Mouse (Mus musculus) frontal cortex, adult (tissue): ENCODE data around the gene Tpbgl.

Source experiments
- ATAC-seq: cut with Nextera tagmentation; 2 replicates; pipeline ENCODE4 v1.9.2; 2017; ENCODE audit warnings: mild to moderate bottlenecking, moderate library complexity, mixed read lengths; ENCODE audit not compliant: low TSS enrichment

Gene Tpbgl

DNA sequence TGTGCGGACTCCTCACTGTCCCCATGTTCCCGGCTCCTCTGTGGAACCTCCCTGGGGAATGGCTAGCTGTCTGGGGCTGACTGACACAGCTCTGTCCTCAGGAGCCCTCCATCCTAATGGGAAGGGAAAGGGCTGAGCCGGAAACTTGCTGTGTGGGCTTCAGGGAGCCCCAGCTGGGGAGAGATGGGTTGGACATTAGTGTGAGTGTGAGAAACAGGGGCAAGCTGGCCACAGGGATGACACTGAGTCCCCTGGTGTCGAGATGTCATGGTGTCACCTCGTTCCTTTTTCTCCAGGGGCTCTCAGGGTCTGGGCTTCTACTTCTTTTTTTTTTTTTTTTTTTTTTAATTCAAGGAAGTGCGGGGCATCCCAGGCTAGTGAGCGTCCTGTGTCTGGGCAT, 44.6 kb downstream of the Tpbgl start:
- ATAC-seq = no peak

DNA sequence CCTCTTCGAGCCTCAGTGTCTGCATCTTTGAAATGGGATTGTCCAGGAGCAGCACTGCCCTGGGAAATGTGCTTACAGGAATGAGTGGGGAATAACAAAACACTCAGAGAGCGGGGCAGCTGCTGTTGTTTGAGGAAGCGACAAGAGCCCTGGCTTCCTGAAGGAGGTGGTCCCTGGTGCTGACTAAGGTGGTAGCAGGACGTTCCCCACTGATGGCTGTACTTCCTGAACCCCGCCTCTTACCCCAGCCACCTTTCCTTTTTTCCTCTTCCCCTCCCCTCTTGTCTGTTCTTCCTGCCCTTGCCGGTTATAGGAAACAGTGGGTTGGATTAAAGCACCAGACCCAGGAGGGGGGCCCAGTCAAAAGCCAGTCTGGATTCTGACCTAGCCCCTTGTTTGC, 46.7 kb downstream of the Tpbgl start:
- no peak for ATAC-seq

DNA sequence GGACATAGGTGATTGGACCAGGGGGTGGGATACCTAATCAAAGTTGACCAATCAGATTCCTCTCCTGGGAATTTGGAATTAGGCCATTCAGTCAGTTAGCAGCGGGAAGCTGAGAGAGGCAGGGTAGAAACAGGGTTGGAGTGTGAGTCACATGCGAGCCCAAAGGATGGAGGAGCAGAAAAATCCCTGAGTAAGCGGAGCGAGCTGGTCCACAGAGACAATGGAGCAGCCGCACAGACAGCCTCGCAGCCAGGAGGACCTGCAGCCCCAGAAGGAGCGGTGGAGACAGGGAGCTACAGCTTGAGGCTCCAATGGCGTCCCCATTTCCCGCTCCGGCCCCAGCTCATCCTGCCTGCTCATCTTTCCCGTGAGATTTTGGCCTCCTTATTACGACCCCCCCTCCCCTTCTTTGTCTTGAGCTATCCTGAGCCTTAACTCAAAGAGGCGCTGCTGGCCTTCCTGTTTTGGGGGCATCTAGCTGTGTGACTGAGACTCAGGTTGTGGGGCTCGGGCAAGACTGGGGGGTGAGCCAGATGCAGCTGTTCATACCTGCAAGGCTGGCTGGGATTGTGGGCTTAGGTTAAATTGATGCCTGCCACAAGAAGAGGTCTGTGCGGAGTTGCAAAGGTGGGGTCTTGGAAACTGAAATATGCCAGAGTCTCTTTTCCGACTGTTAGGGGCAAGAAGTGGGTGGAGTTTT, 47.3 kb downstream of the Tpbgl start:
- peak; percentile 88 for ATAC-seq

DNA sequence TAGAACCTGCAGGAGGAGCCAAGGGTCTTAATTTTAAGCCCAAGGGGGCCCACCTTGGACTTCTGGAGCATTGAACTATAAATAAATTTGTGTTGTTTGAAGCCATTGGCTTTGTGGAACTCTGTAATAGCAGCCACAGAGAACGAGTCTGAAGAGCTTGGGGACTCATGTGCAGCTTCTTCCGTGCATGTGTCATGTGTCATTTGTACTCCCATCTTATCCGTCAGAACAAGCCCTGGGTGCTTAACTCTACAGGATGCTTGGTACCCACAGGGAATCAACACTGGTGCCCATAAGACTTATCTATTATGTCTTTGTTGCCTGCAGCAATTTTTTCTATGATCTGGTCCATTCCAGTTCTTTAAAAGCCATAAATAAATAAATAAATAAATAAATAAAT, 48.7 kb downstream of the Tpbgl start:
- no peak for ATAC-seq
